Mouse (Mus musculus) v-Abl transformed pro-B cells (cell line): ENCODE measurements around the gene Anapc15.
"Not testable (repeated sequence)": the region's sequence is repeated elsewhere in the genome, so short reads cannot be mapped to it uniquely, and the experiment has no call there.

Experiments used
- in situ Hi-C, 2 experiments: fragments of 400-800 bp; cut with MboI; formaldehyde crosslinking; loops; one replicate each; pipeline ENCODE4 v1.15.1; 2025; ENCODE audit not compliant: unreplicated experiment in 2 of 2

The Anapc15 gene

DNA sequence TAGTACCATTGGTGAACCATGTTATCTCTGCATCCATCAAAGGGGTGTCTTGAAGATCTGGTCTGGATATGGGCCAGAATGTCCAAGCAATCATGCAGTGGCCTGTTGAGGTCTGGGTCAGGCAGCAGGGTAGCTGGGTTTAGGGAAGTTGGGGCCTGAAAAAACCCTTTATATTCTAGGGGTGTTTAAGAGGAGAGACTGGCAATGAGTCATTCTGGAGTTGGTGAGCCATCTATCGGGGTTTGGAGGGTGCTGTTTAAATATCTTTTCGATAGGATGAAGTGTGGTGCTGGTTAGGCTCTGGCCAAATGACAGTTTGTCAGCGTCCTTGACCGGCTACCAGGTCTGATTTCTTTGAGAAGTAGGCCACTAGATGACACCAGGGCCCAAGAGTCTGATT is 72.4 kb downstream of the Anapc15 start:
- in situ Hi-C loops: no loop called here

DNA sequence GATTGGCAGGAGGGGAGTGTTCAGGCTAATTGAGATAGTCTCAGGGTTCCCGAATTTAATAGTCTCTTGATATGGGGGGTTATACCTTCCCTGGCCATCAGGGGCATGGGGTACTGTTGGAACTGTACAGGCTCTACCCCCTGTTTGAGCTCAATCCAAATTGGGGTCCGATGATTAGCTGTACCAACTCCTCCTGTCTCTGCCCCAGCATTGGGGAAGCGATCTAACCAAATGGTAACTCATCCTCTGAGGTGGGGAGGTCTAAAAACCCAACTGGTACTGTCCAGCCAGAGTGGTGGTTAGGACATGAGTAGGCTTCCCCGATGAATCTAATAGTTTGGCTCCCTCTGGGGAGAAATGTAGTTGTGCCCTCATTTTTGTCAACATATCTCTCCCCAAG is 73.5 kb downstream of the Anapc15 start:
- in situ Hi-C loops: no loop called here

DNA sequence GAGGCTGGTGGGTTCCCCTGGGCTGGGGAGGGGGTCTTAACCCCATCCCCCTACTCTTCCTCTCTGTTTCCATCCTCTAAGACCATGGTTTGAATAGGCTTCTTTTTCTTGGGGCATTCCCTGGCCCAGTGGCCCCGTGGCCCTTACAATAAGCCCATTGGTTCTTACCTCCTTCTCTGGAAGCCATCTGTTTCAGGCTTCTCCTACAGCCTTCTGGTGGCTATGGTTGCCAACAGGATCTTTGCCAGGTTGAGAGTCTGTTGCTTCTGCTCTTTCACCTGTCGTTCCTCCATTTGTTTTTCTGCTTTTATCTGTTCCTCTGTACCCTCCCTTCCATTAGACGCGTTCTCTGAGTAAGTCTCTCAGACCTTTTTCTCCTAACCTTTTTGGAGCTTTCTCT is 74.1 kb downstream of the Anapc15 start:
- in situ Hi-C loops: no loop called here

DNA sequence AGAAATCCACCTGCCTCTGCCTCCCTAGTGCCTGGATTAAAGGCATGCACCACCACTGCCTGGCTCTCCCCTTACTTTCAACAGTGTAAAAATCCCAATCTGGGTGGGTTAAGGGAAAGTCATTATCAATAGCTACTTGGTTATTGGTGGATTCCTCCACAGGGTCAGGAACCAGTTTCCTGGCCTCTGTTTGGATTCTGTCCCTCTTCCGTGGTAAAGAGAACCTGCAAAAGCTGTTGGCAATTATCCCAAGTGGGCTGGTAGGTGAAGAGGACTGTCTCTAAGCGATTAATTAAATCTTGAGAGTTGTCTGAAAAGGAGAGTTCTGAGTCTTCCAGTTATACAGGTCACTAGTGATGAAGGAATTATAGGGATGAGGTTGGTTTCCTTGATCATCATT is 74.8 kb downstream of the Anapc15 start:
- in situ Hi-C loops: no loop called here

DNA sequence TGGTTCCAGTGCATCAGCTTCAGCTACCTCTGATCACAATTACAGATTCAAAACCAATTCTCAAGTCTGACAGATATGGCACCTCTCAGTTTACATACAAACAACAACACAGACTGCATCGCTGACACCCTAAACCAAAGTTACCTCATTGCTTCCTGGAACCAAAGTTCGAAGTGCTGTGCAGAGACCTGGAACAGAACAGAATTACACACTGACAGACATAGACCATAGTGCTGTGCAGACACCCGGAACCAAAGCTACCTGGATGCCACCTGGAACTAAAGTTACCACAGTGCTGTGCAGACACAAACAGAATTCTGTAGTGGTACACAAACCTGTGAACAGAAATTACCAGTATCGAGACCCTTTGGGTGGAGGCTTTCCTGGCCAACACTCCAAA is 76.2 kb downstream of the Anapc15 start:
- in situ Hi-C loops: no loop called here

DNA sequence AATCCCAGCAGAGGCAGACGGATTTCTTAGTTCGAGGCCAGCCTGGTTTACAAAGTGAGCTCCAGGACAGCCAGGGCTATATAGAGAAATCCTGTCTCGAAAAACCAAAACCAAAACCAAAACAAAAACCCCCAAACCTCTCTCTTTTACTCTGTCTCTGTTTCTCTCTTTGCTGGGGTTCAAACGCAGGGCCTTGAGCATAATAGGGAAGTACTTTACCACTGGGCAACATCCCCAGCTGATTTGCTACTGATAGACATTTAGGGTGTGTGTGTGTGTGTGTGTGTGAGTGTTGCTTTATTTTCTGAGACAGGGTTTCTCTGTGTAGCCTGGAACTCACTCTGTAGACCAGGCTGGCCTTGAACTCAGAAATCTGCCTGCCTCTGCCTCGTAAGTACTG is 85.5 kb downstream of the Anapc15 start:
- in situ Hi-C loops: not testable (repeated sequence)
